ENCODE assay signal across 9 mouse cellular contexts in genomic region chr11:51446711-51447425, GRCm38 (mm10).
DNase-seq lines count a peak whose midpoint lies in the region; ATAC-seq lines count a peak whose summit lies in the region.
"Had no signal": no experiment of that assay in that cellular context is flagged by ENCODE, and none has a peak within 500 bp of the region (broad histone marks: within the 10 kb centered on the region; RNA-seq: fewer than 3 reads in every experiment).

No protein-coding gene starts in this region.

- no peak overlapping the region for H3K4me3 ChIP-seq in midbrain, embryonic 14.5 days (replicated peaks; ENCODE audit: low read depth, low read length)
- no peak overlapping the region for H3K4me3 ChIP-seq in midbrain, embryonic 15.5 days
- no peak overlapping the region for H3K4me3 ChIP-seq in intestine, embryonic 14.5 days (ENCODE audit: low read depth, low read length)
- H3K4me3 ChIP-seq in limb, embryonic 12.5 days (replicated peaks): no peak overlapping the region
- H3K4me3 ChIP-seq: lung, embryonic 15.5 days had no signal

- no peak overlapping the region for H3K9ac ChIP-seq in midbrain, embryonic 14.5 days (replicated peaks; ENCODE audit: low read length)
- H3K9ac ChIP-seq in midbrain, embryonic 15.5 days: no peak overlapping the region
- H3K9ac ChIP-seq in intestine, embryonic 14.5 days (ENCODE audit: low read length): no peak overlapping the region
- no peak overlapping the region for H3K9ac ChIP-seq in limb, embryonic 12.5 days (replicated peaks)
- H3K9ac ChIP-seq: lung, embryonic 15.5 days had no signal

- no peak overlapping the region for H3K4me2 ChIP-seq in midbrain, embryonic 14.5 days (ENCODE audit: low read length)
- no peak overlapping the region for H3K4me2 ChIP-seq in midbrain, embryonic 15.5 days
- no peak overlapping the region for H3K4me2 ChIP-seq in intestine, embryonic 14.5 days (ENCODE audit: low read length)
- no peak overlapping the region for H3K4me2 ChIP-seq in limb, embryonic 12.5 days
- H3K4me2 ChIP-seq: lung, embryonic 15.5 days had no signal

- H3K36me3 ChIP-seq in midbrain, embryonic 14.5 days (ENCODE audit: control insufficient read depth, insufficient read depth, low read length): no peaks in the 10 kb centered on the region
- no peaks in the 10 kb centered on the region for H3K36me3 ChIP-seq in midbrain, embryonic 15.5 days (replicated peaks)
- no peaks in the 10 kb centered on the region for H3K36me3 ChIP-seq in intestine, embryonic 14.5 days (ENCODE audit: control insufficient read depth, insufficient read depth, low read length)
- H3K36me3 ChIP-seq in limb, embryonic 12.5 days: no peaks in the 10 kb centered on the region
- H3K36me3 ChIP-seq: lung, embryonic 15.5 days had no signal

- no peaks in the 10 kb centered on the region for H3K9me3 ChIP-seq in midbrain, embryonic 14.5 days (ENCODE audit: control insufficient read depth, low read length)
- H3K9me3 ChIP-seq in midbrain, embryonic 15.5 days: no peaks in the 10 kb centered on the region
- no peaks in the 10 kb centered on the region for H3K9me3 ChIP-seq in intestine, embryonic 14.5 days (ENCODE audit: control insufficient read depth, low read length)
- H3K9me3 ChIP-seq in limb, embryonic 12.5 days: no peaks in the 10 kb centered on the region
- H3K9me3 ChIP-seq: lung, embryonic 15.5 days had no signal

- H3K27me3 ChIP-seq in midbrain, embryonic 14.5 days (ENCODE audit: control insufficient read depth, insufficient read depth, low read length): no peaks in the 10 kb centered on the region
- no peaks in the 10 kb centered on the region for H3K27me3 ChIP-seq in midbrain, embryonic 15.5 days (replicated peaks)
- no peaks in the 10 kb centered on the region for H3K27me3 ChIP-seq in intestine, embryonic 14.5 days (replicated peaks; ENCODE audit: control insufficient read depth, insufficient read depth, low read length)
- no peaks in the 10 kb centered on the region for H3K27me3 ChIP-seq in limb, embryonic 12.5 days
- H3K27me3 ChIP-seq: lung, embryonic 15.5 days had no signal

- 36% methylated on average over 6 of the region's 6 CpGs for WGBS in midbrain, embryonic 14.5 days
- WGBS in midbrain, embryonic 15.5 days: 33% methylated on average over 6 of the region's 6 CpGs
- WGBS in intestine, embryonic 14.5 days: 31% methylated on average over 6 of the region's 6 CpGs
- 31% methylated on average over 6 of the region's 6 CpGs for WGBS in limb, embryonic 12.5 days

- H3K4me1 ChIP-seq in midbrain, embryonic 14.5 days (ENCODE audit: control insufficient read depth, insufficient read depth, low read length): 0 out of 2 replicates have a peak, but pooled peaks cover 7% of the 10 kb centered on the region
- no peaks in the 10 kb centered on the region for H3K4me1 ChIP-seq in midbrain, embryonic 15.5 days
- peaks cover 8% of the 10 kb centered on the region; the same call in 1 of the 2 replicates for H3K4me1 ChIP-seq in intestine, embryonic 14.5 days (replicated peaks; ENCODE audit: control insufficient read depth, insufficient read depth, low read length)
- H3K4me1 ChIP-seq in limb, embryonic 12.5 days (replicated peaks): peaks cover 21% of the 10 kb centered on the region

- no peak for ATAC-seq in midbrain, embryonic 14.5 days (ENCODE audit: low FRiP score, low TSS enrichment)
- ATAC-seq in midbrain, embryonic 15.5 days (replicated peaks): no peak
- ATAC-seq in common myeloid progenitor, adult 5-6 weeks (replicated peaks; ENCODE audit: low read depth, poor library complexity, severe bottlenecking): 0 out of 2 replicates have a peak, but pooled peaks have one; percentile 56
- 0 out of 2 replicates have a peak, but pooled peaks have one; percentile 32 for ATAC-seq in intestine, embryonic 14.5 days (replicated peaks; ENCODE audit: low FRiP score, low TSS enrichment, low read depth)
- 0 out of 2 replicates have a peak, but pooled peaks have one; percentile 38 for ATAC-seq in limb, embryonic 12.5 days (ENCODE audit: insufficient number of reproducible peaks, insufficient read depth, low FRiP score, low TSS enrichment, low read depth)

- peak; percentile 50 for DNase-seq in midbrain, embryonic 14.5 days
- peak; percentile 5 for DNase-seq in adipocyte (ENCODE audit: low spot score)
- peak; percentile 66 for DNase-seq in intestine, embryonic 14.5 days (ENCODE audit: low spot score)
- peak; percentile 52 for DNase-seq in ovary, postnatal 36 days (ENCODE audit: low spot score)
- no peak for DNase-seq in yolk sac, embryonic 10.5 days (ENCODE audit: low spot score)

- no peak overlapping the region for H3K27ac ChIP-seq in midbrain, embryonic 14.5 days (replicated peaks; ENCODE audit: low read depth, low read length)
- no peak overlapping the region for H3K27ac ChIP-seq in midbrain, embryonic 15.5 days
- H3K27ac ChIP-seq in intestine, embryonic 14.5 days (ENCODE audit: low read depth): no peak overlapping the region
- no peak overlapping the region for H3K27ac ChIP-seq in limb, embryonic 12.5 days
- H3K27ac ChIP-seq: lung, embryonic 15.5 days had no signal

Comparison
In these comparisons a context has a peak if more than half of its experiments do, and no peak if none do; other contexts are left out.
1. ATAC-seq: peak in common myeloid progenitor, adult 5-6 weeks (single experiment), intestine, embryonic 14.5 days (single experiment) and limb, embryonic 12.5 days (single experiment); none in midbrain, embryonic 14.5 days (single experiment) and midbrain, embryonic 15.5 days (single experiment).